Mouse (Mus musculus) gastrocnemius, postnatal 10 days (tissue): ENCODE measurements around the gene Pla2g16. TPM values are rescaled to one million over a fixed set of nuclear protein-coding genes. Genes with fewer than 3 reads are reported as not detected.

ENCODE experiments used
- DNase-seq: peaks from one replicate; pipeline ENCODE4 v3.0.0; 2021; ENCODE audit warnings: mixed read lengths
- total RNA-seq, 2 experiments: library from RNA; stranded (reverse); gene quantifications; 2 replicates each; pipeline ENCODE4 v1.2.3; 2021

The Pla2g16 gene
- total RNA-seq, 2 experiments from 2014 or later: 61.0 to 61.6 TPM

GRCm38 (mm10) chr19:7613151-7613550 lies 55.9 kb downstream of the Pla2g16 start:
- no peak for DNase-seq

DNA sequence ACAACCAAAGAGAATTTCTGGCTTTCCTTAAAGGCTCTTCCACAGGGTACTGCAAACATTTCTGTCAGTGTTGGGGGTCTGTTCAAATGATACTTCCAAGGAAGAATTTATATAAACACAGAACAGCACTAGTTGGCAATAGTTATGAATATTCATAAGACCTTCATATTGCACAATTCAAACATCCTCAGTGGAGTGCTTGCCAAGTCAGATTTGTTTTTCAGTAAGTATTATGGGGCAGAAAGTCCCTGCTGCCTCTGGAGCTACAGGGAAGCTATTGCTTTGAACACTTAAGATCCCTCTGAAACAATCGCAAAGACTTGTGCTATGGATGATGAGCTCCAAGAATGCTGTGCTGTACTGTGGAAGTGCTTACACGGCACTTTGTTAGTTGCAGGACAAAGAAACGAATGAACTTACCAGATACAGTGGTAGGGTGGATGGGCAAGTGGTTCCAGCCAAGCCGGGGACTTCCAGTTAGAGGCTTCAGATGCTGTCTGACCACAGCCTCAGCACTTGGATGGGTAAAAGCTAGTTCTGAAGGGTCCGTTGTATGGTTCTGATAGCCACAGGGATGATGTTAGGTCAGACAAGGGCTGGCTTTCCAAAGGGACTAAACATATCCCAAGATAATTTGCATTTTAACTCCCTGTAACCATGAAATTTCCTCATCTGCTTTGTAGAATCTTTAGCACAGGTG lies 59.1 kb downstream of the Pla2g16 start:
- DNase-seq: no peak

DNA sequence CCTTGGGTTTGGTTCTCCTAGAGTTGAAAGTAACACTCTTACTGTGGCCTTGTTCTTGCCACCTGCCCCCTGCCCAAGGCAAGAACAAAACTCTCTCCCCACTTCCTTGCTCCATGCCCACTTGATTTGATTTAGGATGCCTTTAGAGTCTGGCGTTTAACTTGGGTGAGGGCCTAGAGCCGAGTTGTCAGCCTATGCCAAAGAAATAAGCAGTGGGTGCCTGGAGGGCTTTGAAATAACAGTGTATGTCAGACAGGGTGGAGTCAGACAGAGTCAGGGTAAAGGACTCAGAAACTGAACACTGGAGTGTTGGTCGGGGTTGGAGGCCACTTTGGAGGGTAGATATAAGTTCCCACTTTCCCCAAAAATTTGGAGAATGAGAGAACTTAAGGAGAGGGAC lies 59.8 kb downstream of the Pla2g16 start:
- DNase-seq: no peak

DNA sequence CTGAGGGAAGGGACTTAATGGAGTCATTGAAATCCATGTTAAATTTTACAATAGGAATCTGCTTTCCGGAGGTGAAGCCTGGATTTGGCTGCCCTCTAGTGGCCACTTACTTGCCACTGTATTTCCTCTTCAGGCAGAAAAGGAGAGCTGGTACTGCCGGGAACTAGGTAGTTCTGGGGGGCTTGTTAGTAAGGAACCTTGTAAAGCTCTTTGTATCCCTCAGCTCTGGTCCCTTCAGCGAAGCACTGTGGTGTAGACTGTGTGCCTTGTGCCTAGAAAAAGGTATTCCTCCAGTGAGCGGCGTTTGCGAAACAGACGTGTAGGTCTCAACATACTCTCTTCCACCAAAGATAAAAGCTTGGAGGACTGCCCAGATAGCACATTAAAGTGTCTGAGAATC lies 60.4 kb downstream of the Pla2g16 start:
- DNase-seq: peak; percentile 70

DNA sequence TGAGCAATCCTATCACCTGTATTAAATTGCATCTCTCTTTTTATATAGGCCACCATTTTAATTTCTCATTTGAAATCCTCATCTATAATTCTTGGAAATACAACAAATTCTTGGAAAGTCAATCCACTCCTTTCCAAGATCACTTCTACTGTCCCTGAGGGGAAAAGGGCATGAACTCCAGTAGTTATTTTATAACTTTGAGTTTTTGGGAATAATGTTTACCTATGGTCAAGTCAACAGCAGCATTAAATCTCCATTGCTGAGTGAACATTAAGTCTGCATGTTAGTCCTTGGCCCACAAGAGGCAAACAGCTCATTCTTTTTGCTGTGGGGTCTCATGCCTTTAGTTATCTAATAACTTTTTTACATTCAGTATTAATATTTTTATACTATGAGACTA lies 75.8 kb downstream of the Pla2g16 start:
- DNase-seq: no peak

DNA sequence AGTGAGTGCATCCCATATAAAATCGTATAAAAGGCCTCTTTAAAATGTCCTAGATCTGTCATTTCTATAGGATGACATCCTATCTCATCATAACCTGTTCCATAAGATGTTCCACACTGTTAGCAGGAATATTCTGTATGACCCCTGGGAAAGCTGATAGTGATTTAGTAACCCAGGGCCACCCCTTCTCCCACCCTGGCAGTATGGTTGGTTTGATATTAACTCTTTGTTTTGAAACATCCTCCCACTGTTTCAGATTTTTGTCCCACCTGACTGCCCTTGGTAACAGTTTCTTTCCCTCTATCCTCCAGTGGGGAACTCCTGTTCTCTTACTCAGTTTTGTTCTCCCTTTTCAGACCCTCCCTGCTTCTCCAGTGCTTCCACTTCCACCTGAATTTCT lies 76.5 kb downstream of the Pla2g16 start:
- DNase-seq: no peak

Other genes starting within 250 kb of the Pla2g16 start
- 10 to 100 TPM; 38.2 to 45.8 TPM for gene Mark2, start 215.6 kb upstream of the Pla2g16 start, total RNA-seq
- gene Spindoc, start 174.5 kb upstream of the Pla2g16 start, total RNA-seq: 10 to 100 TPM; 11.8 to 17.2 TPM
- 10 to 100 TPM; 14.6 to 22.1 TPM for gene 2700081O15Rik, start 139.8 kb upstream of the Pla2g16 start, total RNA-seq
- gene Rtn3, start 74.2 kb upstream of the Pla2g16 start, total RNA-seq: 10 to 100 TPM; 50.5 to 55.1 TPM
- 10 to 100 TPM; 22.8 to 27.5 TPM for gene Atl3, start 63.4 kb upstream of the Pla2g16 start, total RNA-seq
- 1 to 10 TPM in 1 of 2 experiments, under 1 TPM in 1; 0.90 to 1.2 TPM for gene Lgals12, start 49.7 kb downstream of the Pla2g16 start, total RNA-seq
- gene Hrasls5, start 55.1 kb downstream of the Pla2g16 start, total RNA-seq: not detected
- not detected for gene Slc22a19, start 153.9 kb downstream of the Pla2g16 start, total RNA-seq
- gene Slc22a26, start 245.2 kb downstream of the Pla2g16 start, total RNA-seq: not detected